Mouse (Mus musculus) liver, adult 2 months (tissue): ENCODE results near the gene Rapsn.

Experiments
- CTCF ChIP-seq: fragments of 200-500 bp; IDR thresholded peaks from 2 replicates; pipeline ENCODE4 v1.5.1; 2011; ENCODE audit warnings: low read depth, low read length, control low read depth
- POLR2A ChIP-seq: fragments of 200-500 bp; IDR thresholded peaks from 2 replicates; pipeline ENCODE4 v1.6.1; 2011; ENCODE audit warnings: low read length, control low read depth; ENCODE audit not compliant: insufficient read depth; ENCODE audit errors: extremely low read depth

- TF ChIP-seq CTCF (no peak), POLR2A (no peak)
Measured at GRCm38 (mm10) chr2:91090208-91090607, 54.8 kb downstream of the Rapsn start.
